Mouse (Mus musculus) hindbrain, postnatal 0 days (tissue): Measurements from ENCODE around the gene Cybc1. TPM values are rescaled to one million over a fixed set of nuclear protein-coding genes. Genes with fewer than 3 reads are reported as not detected.

Experiments used
- ATAC-seq: fragments of 200-750 bp; cut with Nextera tagmentation; 2 replicates; pipeline ENCODE4 v1.8.0; 2017; ENCODE audit warnings: mild to moderate bottlenecking, moderate TSS enrichment, moderate library complexity
- DNase-seq: peaks from one replicate; pipeline ENCODE4 v3.0.0-alpha.2; 2015; ENCODE audit warnings: low spot score
- H3K27ac ChIP-seq: fragments of 300-500 bp; sonication (generic); 2 replicates; pipeline ENCODE4 v1.5.1; 2014; ENCODE audit warnings: mild to moderate bottlenecking
- H3K27me3 ChIP-seq: fragments of 300-500 bp; sonication (generic); 2 replicates; pipeline ENCODE4 v1.6.1; 2014; ENCODE audit warnings: low read length, mixed read lengths; ENCODE audit not compliant: insufficient read depth
- H3K36me3 ChIP-seq: fragments of 300-500 bp; sonication (generic); 2 replicates; pipeline ENCODE4 v1.6.1; 2014; ENCODE audit warnings: low read length, mixed read lengths; ENCODE audit not compliant: insufficient read depth
- H3K4me1 ChIP-seq: fragments of 300-500 bp; sonication (generic); 2 replicates; pipeline ENCODE4 v1.6.1; 2014; ENCODE audit warnings: antibody characterized with exemption, low read length, mixed read lengths; ENCODE audit not compliant: insufficient read depth
- H3K4me2 ChIP-seq: fragments of 300-500 bp; sonication (generic); 2 replicates; pipeline ENCODE4 v1.6.1; 2014; ENCODE audit warnings: low read depth, mild to moderate bottlenecking, low read length, moderate library complexity, mixed read lengths
- H3K4me3 ChIP-seq: fragments of 300-500 bp; sonication (generic); 2 replicates; pipeline ENCODE4 v1.5.1; 2014; ENCODE audit warnings: low read length
- H3K9ac ChIP-seq: fragments of 300-500 bp; sonication (generic); replicated peaks from 2 replicates; pipeline ENCODE4 v1.6.1; 2014; ENCODE audit warnings: mild to moderate bottlenecking, low read length, moderate library complexity, mixed read lengths
- H3K9me3 ChIP-seq: fragments of 300-500 bp; sonication (generic); 2 replicates; pipeline ENCODE4 v1.6.1; 2016; ENCODE audit warnings: low read length, mixed read lengths
- CTCF ChIP-seq: IDR thresholded peaks from 2 replicates; pipeline ENCODE4 v1.5.1; 2016; ENCODE audit warnings: antibody characterized with exemption, control low read depth, low read depth
- WGBS: fragments of 180-500 bp; shearing (Covaris S2); extraction: QIAGEN DNeasy Blood & Tissue Kit; methylation state at CpG from one replicate; pipeline ENCODE4 v1.1.7; 2014; 5-methylcytosine and 5-hydroxymethylcytosine counted together
- polyA plus RNA-seq: library from polyadenylated mRNA; unstranded; fragments of >200 nt; fragmentation: Nextera tagmentation; extraction: Ambion mirVana; gene quantifications from 2 replicates; pipeline ENCODE4 v1.2.1, GENCODE M21; 2015
- total RNA-seq: library from RNA; depleted of rRNA; stranded (reverse); fragments of >200 nt; gene quantifications from 2 replicates; pipeline ENCODE4 v1.2.3, GENCODE M21; 2014

The Cybc1 gene
- total and polyA plus RNA-seq, 2 experiments from 2014 or later: 21.2 to 25.6 TPM

GRCm38 (mm10) chr11:121216831-121217230 lies 12.3 kb downstream of the Cybc1 start:
- H3K4me1 ChIP-seq: no peaks in the 10 kb centered on the region
- DNase-seq (no peak), ATAC-seq (no peak)
- H3K9me3 ChIP-seq: no peaks in the 10 kb centered on the region
- no peak for TF ChIP-seq CTCF
- H3K4me3 ChIP-seq: no peak overlapping the region
- H3K4me2 ChIP-seq: no peak overlapping the region
- H3K36me3 ChIP-seq: peaks cover 23% of the 10 kb centered on the region; the same call in 1 of the 2 replicates
- H3K9ac ChIP-seq: no peak overlapping the region
- H3K27ac ChIP-seq: no peak overlapping the region
- 93% methylated on average over 3 of the region's 3 CpGs for WGBS
- no peaks in the 10 kb centered on the region for H3K27me3 ChIP-seq

DNA sequence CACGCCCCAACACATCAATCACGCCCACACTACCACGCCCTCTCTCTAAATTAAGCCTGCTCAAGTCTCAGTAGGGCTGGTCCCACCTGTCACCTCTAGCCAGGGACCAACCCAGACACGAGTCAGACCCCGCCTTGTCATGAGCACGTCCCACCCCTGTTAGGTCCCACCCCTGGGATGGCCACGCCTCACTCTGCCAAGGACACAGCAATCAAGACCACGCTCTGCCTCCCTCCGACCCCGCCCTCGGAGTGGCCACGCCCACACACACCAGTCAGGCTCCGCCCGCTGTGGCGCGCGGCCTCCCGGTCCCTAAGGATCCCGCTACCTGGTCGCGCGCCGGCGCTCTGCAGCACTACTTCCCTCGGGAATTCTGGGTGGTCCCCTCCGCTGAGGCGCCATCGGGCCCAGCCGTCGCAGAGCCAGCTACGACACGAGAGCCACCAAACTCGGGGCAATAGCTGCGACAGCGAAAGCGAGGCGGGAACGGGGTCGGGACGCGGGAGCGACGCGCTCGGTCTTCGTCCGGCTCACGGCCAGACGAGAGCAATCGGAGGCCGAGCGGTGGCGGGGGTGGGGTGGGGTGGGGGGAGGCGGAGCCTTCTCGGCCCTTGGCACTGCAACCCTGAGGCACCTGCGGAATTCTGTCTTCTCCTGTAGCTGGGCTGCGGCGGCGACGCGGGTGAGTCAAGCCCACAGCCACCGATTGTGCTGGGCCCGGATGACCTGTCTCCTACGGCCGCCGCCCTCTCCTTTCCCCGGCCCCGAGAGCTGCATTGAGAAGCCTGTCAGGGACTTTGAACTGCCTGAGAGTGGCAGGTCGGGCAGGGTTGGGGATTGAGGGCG lies 24.7 kb downstream of the Cybc1 start, which contains the start of the genes Hexdc and Ogfod3:
Gene Hexdc (plus strand): TSS at position 273 of the 846 bp plus-strand sequence.
Gene Ogfod3 (minus strand): TSS at position 551 of the 846 bp plus-strand sequence.
- DNase-seq (peak; percentile 96), ATAC-seq (peak; percentile 97)
- peak within 1 kb of the TSS; percentile 79 for H3K4me3 ChIP-seq
- peak within 1 kb of the TSS; percentile 79 for H3K9ac ChIP-seq
- whole genome bisulfite sequencing: 0% methylated on average over 68 of the region's 70 CpGs
- no peaks in the 10 kb centered on the region; the same call in 1 of the 2 replicates for H3K4me1 ChIP-seq
- TF ChIP-seq CTCF: no peak
- peak within 1 kb of the TSS; percentile 81 for H3K27ac ChIP-seq
- no peaks in the 10 kb centered on the region for H3K27me3 ChIP-seq
- H3K9me3 ChIP-seq: no peaks in the 10 kb centered on the region
- peaks cover 8% of the 10 kb centered on the region; the same call in 1 of the 2 replicates for H3K36me3 ChIP-seq
- peak within 1 kb of the TSS; percentile 62 for H3K4me2 ChIP-seq

DNA sequence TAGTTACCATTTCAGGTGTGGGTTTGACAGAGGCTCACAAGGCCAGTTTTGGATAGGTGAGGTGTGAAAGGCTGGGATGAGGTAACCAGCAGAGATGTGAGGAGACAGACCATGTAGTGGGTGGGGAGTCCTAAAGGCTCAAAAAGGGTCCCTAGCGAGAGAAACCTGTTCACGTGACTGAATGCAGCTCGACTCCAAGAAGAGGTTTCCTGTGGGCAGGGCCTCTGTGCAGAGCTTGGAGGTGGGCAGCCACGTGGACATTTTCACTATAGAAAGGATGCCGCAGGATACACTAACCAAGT lies 25.3 kb downstream of the Cybc1 start:
- peak overlapping the region; percentile 62 for H3K4me2 ChIP-seq
- H3K4me3 ChIP-seq: peak overlapping the region; percentile 79
- peak overlapping the region; percentile 79 for H3K9ac ChIP-seq
- DNase-seq (no peak), ATAC-seq (no peak)
- H3K27ac ChIP-seq: peak overlapping the region; percentile 81
- peaks cover 8% of the 10 kb centered on the region; the same call in 1 of the 2 replicates for H3K36me3 ChIP-seq
- TF ChIP-seq CTCF: no peak
- H3K27me3 ChIP-seq: no peaks in the 10 kb centered on the region
- H3K9me3 ChIP-seq: no peaks in the 10 kb centered on the region
- H3K4me1 ChIP-seq: no peaks in the 10 kb centered on the region; the same call in 1 of the 2 replicates
- 0% methylated on average over 5 of the region's 5 CpGs for WGBS

DNA sequence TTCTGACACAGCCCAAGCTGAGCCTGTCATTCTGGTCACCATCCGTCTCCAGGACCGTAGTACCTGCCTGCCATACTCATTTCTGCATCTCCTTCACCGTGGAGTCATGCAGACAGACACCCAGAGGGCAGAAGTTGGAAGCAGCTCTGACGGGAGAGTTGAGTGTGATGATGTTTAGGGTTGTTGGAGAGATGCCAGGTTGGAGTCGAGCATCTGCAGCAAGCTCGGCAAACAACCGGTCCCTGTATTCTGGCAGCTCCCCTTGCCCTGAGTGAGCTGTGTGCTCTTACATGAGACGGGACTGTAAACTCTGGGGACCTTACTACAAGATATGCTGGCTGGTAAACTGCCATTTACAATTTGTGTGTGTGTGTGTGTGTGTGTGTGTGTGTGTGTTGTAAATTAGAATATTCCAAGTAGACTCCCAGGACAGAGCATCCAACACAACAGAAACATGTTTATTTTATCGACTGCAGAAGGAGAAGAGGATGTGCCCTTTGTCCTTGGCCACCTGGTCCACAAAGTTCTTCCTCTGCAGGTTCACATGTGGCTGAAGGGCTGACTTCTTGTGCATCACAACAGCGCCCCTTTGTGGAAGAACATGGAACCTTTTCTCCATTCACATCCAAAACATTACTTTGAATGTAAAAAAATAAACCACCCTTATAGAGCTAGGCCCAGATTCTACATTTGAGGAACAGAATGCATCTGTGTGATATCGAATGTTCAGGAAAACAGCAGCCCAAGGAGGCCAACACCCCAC lies 27.5 kb downstream of the Cybc1 start:
- ATAC-seq: no peak

DNA sequence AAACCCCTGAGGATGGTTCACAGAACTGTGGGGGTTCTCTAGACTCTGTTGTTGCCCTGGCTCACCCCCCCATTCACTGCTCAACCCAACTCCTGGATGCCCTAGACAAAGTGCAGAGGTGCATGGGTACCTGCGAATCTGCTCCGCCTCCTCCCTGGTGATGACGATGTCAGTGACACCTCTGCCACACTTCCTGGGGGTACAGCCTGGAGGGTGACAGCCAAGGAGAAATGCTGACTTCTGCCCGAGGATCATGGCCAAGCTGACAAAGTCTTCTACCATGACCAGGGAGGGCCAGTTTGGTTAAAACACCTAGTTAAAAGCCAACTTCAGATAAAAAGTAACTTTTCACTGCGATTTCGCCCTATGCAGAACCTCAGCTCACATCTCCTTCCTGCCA lies 28.3 kb downstream of the Cybc1 start:
- H3K4me3 ChIP-seq: no peak overlapping the region
- no peak for TF ChIP-seq CTCF
- H3K27ac ChIP-seq: no peak overlapping the region
- DNase-seq: no peak
- H3K9ac ChIP-seq: no peak overlapping the region
- no peaks in the 10 kb centered on the region for H3K9me3 ChIP-seq
- H3K4me1 ChIP-seq: no peaks in the 10 kb centered on the region; the same call in 1 of the 2 replicates
- no peaks in the 10 kb centered on the region for H3K27me3 ChIP-seq
- 0 out of 2 replicates have a peak, but pooled peaks cover 4% of the 10 kb centered on the region for H3K36me3 ChIP-seq
- no peak overlapping the region for H3K4me2 ChIP-seq
- WGBS: 92% methylated on average over 6 of the region's 6 CpGs
- ATAC-seq: no peak

More for the DNA sequence above, 27.5 kb downstream of the Cybc1 start:
- Histone ChIP-seq H3K9me3 (no peaks in the 10 kb centered on the region), H3K27me3 (no peaks in the 10 kb centered on the region), H3K4me3 (no peak overlapping the region), H3K36me3 (no peaks in the 10 kb centered on the region), H3K4me2 (no peak overlapping the region), H3K27ac (no peak overlapping the region), H3K9ac (no peak overlapping the region), H3K4me1 (no peaks in the 10 kb centered on the region; the same call in 1 of the 2 replicates)
- peak; percentile 76 for TF ChIP-seq CTCF
- WGBS: 44% methylated on average over 11 of the region's 11 CpGs
- DNase-seq: peak; percentile 72

DNA sequence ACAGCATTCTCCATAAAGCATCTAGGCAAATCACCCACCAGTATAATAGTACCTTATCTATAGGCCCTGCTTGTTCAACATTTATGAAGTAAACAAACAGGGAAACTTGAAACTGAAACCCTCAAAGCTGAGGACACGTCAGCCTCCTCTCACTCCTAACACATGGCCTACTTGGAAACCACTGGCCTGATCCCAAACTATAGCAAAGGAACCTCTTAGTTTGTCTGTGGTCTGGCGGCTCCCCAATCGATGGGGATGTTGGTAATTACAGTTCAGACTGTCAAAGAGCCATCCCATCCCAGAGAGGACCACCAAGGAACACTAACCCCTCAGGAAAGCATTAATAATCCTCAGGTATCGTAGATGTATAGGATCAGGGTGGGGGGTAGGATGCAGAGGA lies 29.3 kb downstream of the Cybc1 start:
- no peak for TF ChIP-seq CTCF
- no peaks in the 10 kb centered on the region for H3K9me3 ChIP-seq
- 81% methylated on average over 4 of the region's 4 CpGs for WGBS

More for the DNA sequence above, 29.3 kb downstream of the Cybc1 start:
- H3K4me3 ChIP-seq: no peak overlapping the region
- H3K27ac ChIP-seq: no peak overlapping the region
- no peak for DNase-seq
- H3K4me1 ChIP-seq: no peaks in the 10 kb centered on the region
- H3K27me3 ChIP-seq: no peaks in the 10 kb centered on the region
- H3K36me3 ChIP-seq: peaks cover 4% of the 10 kb centered on the region; the same call in 1 of the 2 replicates
- H3K9ac ChIP-seq: no peak overlapping the region
- ATAC-seq: no peak
- H3K4me2 ChIP-seq: no peak overlapping the region
